Mouse (Mus musculus) limb, embryonic 11.5 days (tissue): ENCODE data around the gene Gpat2. TPM values are rescaled to one million over a fixed set of nuclear protein-coding genes. Genes with fewer than 3 reads are reported as not detected.

ENCODE experiments used
- ATAC-seq: fragments of 200-750 bp; cut with Nextera tagmentation; 2 replicates; pipeline ENCODE4 v1.8.0; 2017; ENCODE audit warnings: low read depth; ENCODE audit not compliant: insufficient number of reproducible peaks, low FRiP score, low TSS enrichment
- DNase-seq: peaks from one replicate; pipeline ENCODE4 v3.0.0-alpha.2; 2015; ENCODE audit warnings: low spot score
- H3K27ac ChIP-seq: fragments of 300-500 bp; sonication (generic); replicated peaks from 2 replicates; pipeline ENCODE4 v1.5.1; 2014; ENCODE audit warnings: low read depth, mild to moderate bottlenecking, low read length
- H3K27me3 ChIP-seq: fragments of 300-500 bp; sonication (generic); 2 replicates; pipeline ENCODE4 v1.6.1; 2014; ENCODE audit warnings: mild to moderate bottlenecking, low read length, mixed read lengths; ENCODE audit not compliant: control insufficient read depth, insufficient read depth
- H3K36me3 ChIP-seq: fragments of 300-500 bp; sonication (generic); 2 replicates; pipeline ENCODE4 v1.6.1; 2014; ENCODE audit warnings: mild to moderate bottlenecking, low read length, moderate library complexity, mixed read lengths; ENCODE audit not compliant: control insufficient read depth, insufficient read depth
- H3K4me1 ChIP-seq: fragments of 300-500 bp; sonication (generic); 2 replicates; pipeline ENCODE4 v1.6.1; 2014; ENCODE audit warnings: low read length, mixed read lengths; ENCODE audit not compliant: control insufficient read depth, insufficient read depth
- H3K4me2 ChIP-seq: fragments of 300-500 bp; sonication (generic); 2 replicates; pipeline ENCODE4 v1.6.1; 2014; ENCODE audit warnings: low read depth, mild to moderate bottlenecking, moderate library complexity; ENCODE audit not compliant: severe bottlenecking
- H3K4me3 ChIP-seq: fragments of 300-500 bp; sonication (generic); 2 replicates; pipeline ENCODE4 v1.5.1; 2014; ENCODE audit warnings: low read depth, low read length
- H3K9ac ChIP-seq: fragments of 300-500 bp; sonication (generic); 2 replicates; pipeline ENCODE4 v1.6.1; 2014; ENCODE audit warnings: mild to moderate bottlenecking, low read length
- H3K9me3 ChIP-seq: fragments of 300-500 bp; sonication (generic); 2 replicates; pipeline ENCODE4 v1.6.1; 2016; ENCODE audit warnings: low read length; ENCODE audit not compliant: control insufficient read depth
- WGBS: fragments of 180-500 bp; shearing (Covaris S2); extraction: QIAGEN DNeasy Blood & Tissue Kit; methylation state at CpG from one replicate; pipeline ENCODE4 v1.1.7; 2014; 5-methylcytosine and 5-hydroxymethylcytosine counted together
- polyA plus RNA-seq: library from polyadenylated mRNA; unstranded; fragments of >200 nt; fragmentation: Nextera tagmentation; extraction: Ambion mirVana; gene quantifications from 2 replicates; pipeline ENCODE4 v1.2.1, GENCODE M21; 2014

Gpat2 gene
- polyA plus RNA-seq, 1 experiment from 2014 or later = not detected

- no peak overlapping the region for H3K27ac ChIP-seq
- no peaks in the 10 kb centered on the region for H3K27me3 ChIP-seq
- no peaks in the 10 kb centered on the region for H3K36me3 ChIP-seq
- 0 out of 2 replicates have a peak, but pooled peaks cover 3% of the 10 kb centered on the region for H3K4me1 ChIP-seq
- no peak overlapping the region for H3K4me2 ChIP-seq
- no peak overlapping the region for H3K4me3 ChIP-seq
- H3K9ac ChIP-seq = no peak overlapping the region
- H3K9me3 ChIP-seq = no peaks in the 10 kb centered on the region
- ATAC-seq = no peak
- no peak for DNase-seq
- 87% methylated on average over 3 of the region's 3 CpGs for WGBS
Observed at GRCm38 (mm10) chr2:127390352-127390751, 34.6 kb upstream of the Gpat2 start.

GRCm38 (mm10) chr2:127390846-127391245, 34.2 kb upstream of the Gpat2 start:
- no peak overlapping the region for H3K4me2 ChIP-seq
- ATAC-seq = no peak
- H3K36me3 ChIP-seq = no peaks in the 10 kb centered on the region
- no peak overlapping the region for H3K4me3 ChIP-seq
- no peaks in the 10 kb centered on the region for H3K27me3 ChIP-seq
- WGBS = 65% methylated on average over 4 of the region's 4 CpGs
- H3K9me3 ChIP-seq = no peaks in the 10 kb centered on the region
- no peak overlapping the region for H3K27ac ChIP-seq
- no peak for DNase-seq
- 0 out of 2 replicates have a peak, but pooled peaks cover 3% of the 10 kb centered on the region for H3K4me1 ChIP-seq
- no peak overlapping the region for H3K9ac ChIP-seq

DNA sequence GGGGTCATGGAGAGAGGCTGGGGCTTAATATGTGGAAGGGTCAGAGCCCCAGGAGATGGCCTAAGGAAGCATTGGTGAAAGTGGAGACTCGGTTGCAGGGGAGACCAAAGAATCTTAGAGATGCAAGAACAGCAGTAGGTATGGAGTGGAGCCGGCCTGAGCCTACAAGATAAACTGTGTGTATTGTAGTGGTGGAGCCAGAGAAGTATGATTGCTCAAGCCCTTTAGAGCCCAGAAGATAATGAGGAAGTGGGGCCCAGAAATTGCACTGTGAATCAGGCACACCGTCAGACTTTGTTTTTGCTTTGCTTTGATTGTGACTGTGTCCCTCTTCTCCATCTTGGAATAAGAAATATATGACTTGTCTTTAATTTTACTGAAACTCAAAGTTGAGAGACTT, 33.7 kb upstream of the Gpat2 start:
- Histone ChIP-seq H3K9me3 (no peaks in the 10 kb centered on the region), H3K4me2 (no peak overlapping the region), H3K4me3 (no peak overlapping the region), H3K9ac (no peak overlapping the region), H3K27ac (no peak overlapping the region), H3K27me3 (no peaks in the 10 kb centered on the region), H3K4me1 (0 out of 2 replicates have a peak, but pooled peaks cover 2% of the 10 kb centered on the region), H3K36me3 (no peaks in the 10 kb centered on the region)
- ATAC-seq (no peak), DNase-seq (no peak)
- WGBS = 72% methylated on average over 3 of the region's 3 CpGs

- Histone ChIP-seq H3K4me3 (no peak overlapping the region), H3K9ac (no peak overlapping the region), H3K9me3 (no peaks in the 10 kb centered on the region), H3K4me1 (no peaks in the 10 kb centered on the region), H3K27me3 (no peaks in the 10 kb centered on the region), H3K36me3 (no peaks in the 10 kb centered on the region), H3K4me2 (no peak overlapping the region), H3K27ac (no peak overlapping the region)
- DNase-seq (no peak), ATAC-seq (no peak)
- WGBS = 81% methylated on average over 5 of the region's 5 CpGs
Observed at GRCm38 (mm10) chr2:127394606-127395161, 30.3 kb upstream of the Gpat2 start.

- Histone ChIP-seq H3K4me3 (no peak overlapping the region), H3K9me3 (no peaks in the 10 kb centered on the region), H3K27ac (no peak overlapping the region), H3K27me3 (no peaks in the 10 kb centered on the region), H3K36me3 (no peaks in the 10 kb centered on the region), H3K4me1 (no peaks in the 10 kb centered on the region), H3K9ac (no peak overlapping the region), H3K4me2 (no peak overlapping the region)
- 90% methylated on average over 7 of the region's 7 CpGs for WGBS
- ATAC-seq (no peak), DNase-seq (no peak)
Observed at GRCm38 (mm10) chr2:127398738-127399137, 26.3 kb upstream of the Gpat2 start.

DNA sequence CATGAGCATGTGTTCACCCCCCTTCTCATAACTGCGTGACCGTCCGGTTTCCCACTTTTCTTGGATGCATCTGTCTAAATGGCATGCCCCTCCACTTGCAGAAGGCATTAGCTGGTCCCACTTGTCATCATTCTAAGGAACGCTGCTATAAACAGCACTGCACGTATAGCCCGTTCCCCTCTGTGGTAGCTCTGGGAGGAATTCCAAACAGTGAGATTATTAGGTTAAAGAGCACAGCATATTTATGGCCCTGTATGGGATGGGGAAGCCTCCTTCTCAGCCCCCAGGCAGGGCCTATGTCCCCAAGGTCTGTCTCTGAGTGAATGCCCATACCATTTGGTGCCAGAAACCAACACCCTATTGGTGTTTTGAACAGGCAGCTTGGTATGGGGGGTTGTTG, 13.9 kb upstream of the Gpat2 start:
- no peak overlapping the region for H3K27ac ChIP-seq
- H3K9me3 ChIP-seq = no peaks in the 10 kb centered on the region
- H3K36me3 ChIP-seq = no peaks in the 10 kb centered on the region
- WGBS = 83% methylated on average over 6 of the region's 6 CpGs
- no peaks in the 10 kb centered on the region for H3K27me3 ChIP-seq
- no peak overlapping the region for H3K9ac ChIP-seq
- ATAC-seq (no peak), DNase-seq (no peak)
- no peak overlapping the region for H3K4me2 ChIP-seq
- no peak overlapping the region for H3K4me3 ChIP-seq
- no peaks in the 10 kb centered on the region for H3K4me1 ChIP-seq

DNA sequence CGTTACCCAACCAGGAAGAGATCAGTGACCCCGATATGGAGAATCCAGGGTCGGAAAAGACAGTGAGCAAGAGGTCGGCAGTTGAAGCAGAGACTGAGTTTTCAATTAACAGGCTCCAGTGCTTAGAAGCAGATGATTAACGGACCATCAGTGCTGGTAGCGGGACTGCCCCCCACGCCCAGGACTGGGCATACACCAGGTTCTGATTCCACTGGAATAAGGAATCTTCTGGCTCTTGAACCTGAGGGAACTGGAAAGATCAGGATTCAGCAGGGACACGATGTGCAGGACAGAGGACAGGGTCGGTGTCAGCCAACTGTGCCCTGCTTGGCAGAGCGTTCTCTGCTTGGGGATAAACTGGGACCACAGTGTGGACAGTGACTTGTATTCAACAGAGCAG, 9.2 kb upstream of the Gpat2 start:
- DNase-seq (no peak), ATAC-seq (no peak)
- Histone ChIP-seq H3K27ac (no peak overlapping the region), H3K4me3 (no peak overlapping the region), H3K4me1 (no peaks in the 10 kb centered on the region), H3K4me2 (no peak overlapping the region), H3K9me3 (no peaks in the 10 kb centered on the region), H3K9ac (no peak overlapping the region), H3K27me3 (no peaks in the 10 kb centered on the region), H3K36me3 (no peaks in the 10 kb centered on the region)
- 73% methylated on average over 10 of the region's 10 CpGs for WGBS

GRCm38 (mm10) chr2:127416706-127417105, 8.3 kb upstream of the Gpat2 start:
- no peak for DNase-seq
- 55% methylated on average over 3 of the region's 3 CpGs for WGBS
- no peaks in the 10 kb centered on the region for H3K4me1 ChIP-seq
- no peak overlapping the region for H3K9ac ChIP-seq
- no peaks in the 10 kb centered on the region for H3K27me3 ChIP-seq
- no peaks in the 10 kb centered on the region for H3K9me3 ChIP-seq
- H3K27ac ChIP-seq = no peak overlapping the region
- no peak overlapping the region for H3K4me3 ChIP-seq
- no peak for ATAC-seq
- H3K36me3 ChIP-seq = no peaks in the 10 kb centered on the region
- H3K4me2 ChIP-seq = no peak overlapping the region
